Mouse (Mus musculus): ENCODE data around the gene Gpr12.

DNA sequence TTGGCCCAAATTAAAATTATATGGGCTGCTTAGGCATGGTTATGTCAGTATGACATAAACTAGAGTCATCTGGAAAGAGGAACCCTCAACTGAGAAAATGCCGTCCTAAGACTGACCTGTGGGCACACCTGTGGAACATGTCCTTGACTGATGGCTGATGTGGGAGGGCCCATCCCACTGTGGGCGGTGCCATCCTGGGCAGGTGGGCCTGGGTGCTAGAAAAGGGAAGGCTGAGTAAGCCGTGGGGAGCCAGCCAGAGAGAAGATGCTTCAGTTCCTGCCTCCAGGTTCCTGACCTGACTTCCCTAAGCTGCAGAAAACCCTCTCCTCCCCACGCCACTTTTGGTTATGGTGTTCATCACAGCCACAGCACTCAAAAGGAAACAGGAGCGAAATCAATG is 21.2 kb upstream of the Gpr12 start:
- TF ChIP-seq CTCF (IDR thresholded peaks at IDR 0.05; ENCODE audit: borderline replicate concordance, control insufficient read depth, extremely low read depth, insufficient read depth, low read length, poor library complexity) (no peak), POLR2A (IDR thresholded peaks at IDR 0.05; ENCODE audit: control insufficient read depth, extremely low read depth, insufficient read depth, low read length, poor library complexity) (no peak)
